Mouse (Mus musculus) neutrophil, adult 59 days (primary cell): ENCODE measurements around the gene Klf3. TPM values are rescaled to one million over a fixed set of nuclear protein-coding genes. Genes with fewer than 3 reads are reported as not detected.

Experiments
- total RNA-seq, 2 experiments: library from RNA; stranded (reverse); gene quantifications; 1 replicate in 1 of 2; 2 replicates in 1 of 2; pipeline ENCODE4 v1.2.4; 2023

The Klf3 gene
- 100 to 1,000 TPM; 103 TPM for total RNA-seq

GRCm38 (mm10) chr5:64802795-64803719 lies at the start of gene Klf3:
Gene Klf3, plus strand, starts transcription at chr5:64803388.

Other genes with a start within 250 kb of the Klf3 start
- gene Tlr1, start 130.2 kb downstream of the Klf3 start, total RNA-seq = 1 to 10 TPM; 6.2 to 8.8 TPM
- 10 to 100 TPM; 19.7 to 21.5 TPM for gene Tlr6, start 156.7 kb downstream of the Klf3 start, total RNA-seq
- gene Fam114a1, start 166.7 kb downstream of the Klf3 start, total RNA-seq = 10 to 100 TPM; 12.1 to 14.2 TPM